Mouse (Mus musculus) gonadal fat pad, adult 2 months (tissue): ENCODE measurements around the gene Brinp3. TPM values are rescaled to one million over a fixed set of nuclear protein-coding genes. Genes with fewer than 3 reads are reported as not detected.

Source experiments
- DNase-seq: peaks from one replicate; pipeline ENCODE4 v3.0.0-alpha.2; 2012; ENCODE audit warnings: low read depth
- polyA plus RNA-seq: library from polyadenylated mRNA; depleted of rRNA; stranded (reverse); fragments of >200 nt; gene quantifications from 2 replicates; pipeline ENCODE4 v1.2.3, GENCODE M21; 2012

Brinp3 gene
- polyA plus RNA-seq, 1 experiment, result 0.82 TPM

- DNase-seq, result no peak
These were observed 298.3 kb downstream of the Brinp3 start for GRCm38 (mm10) chr1:146792826-146793225.

- no peak for DNase-seq
These were observed 305.5 kb downstream of the Brinp3 start for GRCm38 (mm10) chr1:146799986-146800553.

DNA sequence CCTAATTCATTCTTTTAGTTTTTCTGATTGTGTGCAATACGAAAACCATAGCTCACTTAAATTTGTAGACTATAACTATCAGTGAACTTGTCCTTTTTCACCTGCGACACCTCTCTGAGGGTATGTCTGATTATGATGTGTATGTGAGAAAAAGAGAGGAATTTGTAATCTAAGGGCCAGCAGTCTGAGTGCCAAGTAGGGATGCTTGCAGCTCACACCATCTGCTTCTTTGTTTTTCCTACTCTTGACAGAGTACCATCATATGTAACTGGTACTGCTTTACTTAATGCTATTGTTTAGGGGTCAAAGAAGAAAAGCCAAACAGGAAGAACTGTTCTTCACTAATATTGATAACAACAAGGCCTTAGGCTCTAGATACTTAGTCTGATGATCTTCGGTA, 307.3 kb downstream of the Brinp3 start:
- DNase-seq, result no peak

DNA sequence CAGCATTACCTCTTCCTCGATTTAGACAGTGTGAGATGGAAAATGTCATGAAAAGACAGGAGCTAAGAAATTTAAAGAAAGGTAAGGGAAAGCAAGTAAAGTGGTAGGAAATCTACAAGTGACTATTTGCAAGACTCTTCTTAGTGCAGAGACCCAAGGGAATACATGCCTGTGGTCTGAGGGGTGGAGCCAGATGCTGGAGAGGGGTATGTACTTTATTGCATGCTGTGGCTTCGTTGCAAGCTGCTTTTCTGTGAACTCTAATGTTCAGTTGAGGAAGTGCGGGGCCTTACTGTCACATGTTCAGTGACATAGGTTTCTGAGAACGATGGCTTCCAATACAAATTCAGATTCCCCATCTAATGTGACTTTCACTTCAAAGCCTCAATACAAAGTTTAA, 313.2 kb downstream of the Brinp3 start:
- DNase-seq, result no peak

DNA sequence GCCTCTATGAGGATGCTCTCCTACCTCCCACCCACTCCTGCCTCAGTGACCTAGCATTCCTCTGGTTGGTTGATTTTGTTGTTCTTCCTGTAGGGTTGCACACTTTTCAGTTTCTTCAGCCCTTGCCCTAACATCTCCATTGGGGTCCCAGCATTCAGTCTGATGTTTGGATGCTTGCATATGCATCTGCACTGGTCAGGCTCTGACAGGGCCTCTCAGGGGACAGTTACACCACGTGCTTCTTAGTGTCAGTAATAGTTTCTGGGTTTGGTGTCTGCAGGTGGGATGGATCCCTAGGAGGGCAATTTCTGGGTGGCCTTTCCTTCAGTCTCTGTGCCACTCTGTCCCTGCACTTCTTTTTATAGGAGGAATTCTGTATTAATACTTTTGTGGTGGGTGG, 339.3 kb downstream of the Brinp3 start:
- DNase-seq, result no peak

DNA sequence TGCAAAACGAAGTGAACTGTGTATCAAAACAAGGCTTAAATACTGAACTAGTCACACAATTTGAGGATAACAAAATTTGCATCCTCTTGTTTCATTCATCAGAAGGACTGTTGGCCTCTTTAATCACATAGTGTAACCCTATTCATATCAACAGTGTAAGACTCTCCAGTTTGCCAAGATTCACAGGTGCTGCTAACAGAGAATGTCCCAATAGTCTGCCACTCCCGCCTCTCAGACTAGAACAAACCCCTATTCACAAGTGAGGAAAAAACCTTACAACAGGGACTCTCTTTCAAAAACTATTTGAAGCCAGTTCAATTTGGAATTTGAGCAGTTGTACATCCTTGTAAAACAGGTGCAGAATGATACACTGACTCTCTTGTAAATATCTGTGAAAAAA, 349.5 kb downstream of the Brinp3 start:
- no peak for DNase-seq

GRCm38 (mm10) chr1:146848892-146849291, 354.3 kb downstream of the Brinp3 start:
- DNase-seq, result no peak

- no peak for DNase-seq
These were observed 355.6 kb downstream of the Brinp3 start for GRCm38 (mm10) chr1:146850147-146850546.

- no peak for DNase-seq
These were observed 404.1 kb downstream of the Brinp3 start for GRCm38 (mm10) chr1:146898636-146899035.

- DNase-seq, result no peak
These were observed 407.1 kb downstream of the Brinp3 start for GRCm38 (mm10) chr1:146901691-146902090.

GRCm38 (mm10) chr1:146939463-146940389, 445.2 kb downstream of the Brinp3 start:
- no peak for DNase-seq
